In genomic region chr17:87365268-87365667, GRCm38 (mm10) we compare ENCODE assay signal across 13 mouse cellular contexts.
A peak's percentile ranks its signal among the peaks of the same experiment; 100 is the strongest.
DNase-seq lines count a peak whose midpoint lies in the region; ATAC-seq and TF ChIP-seq lines count a peak whose summit lies in the region.
"Had no signal": no experiment of that assay in that cellular context is flagged by ENCODE, and none has a peak within 500 bp of the region (broad histone marks: within the 10 kb centered on the region; RNA-seq: fewer than 3 reads in every experiment).

No protein-coding gene starts in this region.

- TF ChIP-seq POLR2A in spleen, adult 2 months (IDR thresholded peaks at IDR 0.05; ENCODE audit: low read depth, low read length) = no peak

- no peaks in the 10 kb centered on the region for H3K4me1 ChIP-seq in spleen, adult 2 months (ENCODE audit: control insufficient read depth, insufficient read depth, insufficient read length)
- peaks cover 24% of the 10 kb centered on the region for H3K4me1 ChIP-seq in liver, embryonic 15.5 days (replicated peaks)

- ATAC-seq in common myeloid progenitor, adult 5-6 weeks (replicated peaks; ENCODE audit: low read depth, poor library complexity, severe bottlenecking) = peak; percentile 79
- ATAC-seq in liver, embryonic 15.5 days (ENCODE audit: insufficient read depth) = peak; percentile 80

- DNase-seq in spleen, adult 2 months (ENCODE audit: low read depth in 1 of 2, low spot score in 2 of 2) = no peak
- DNase-seq in spleen, adult 18-20 months = no peak
- peak; percentile 76 to 88 for DNase-seq in natural killer cell, adult 2 months (ENCODE audit: low spot score in 2 of 2)
- no peak for DNase-seq in kidney, adult 11 months
- no peak for DNase-seq in adrenal gland, adult (ENCODE audit: inconsistent age in 2 of 2, low spot score in 1 of 2)
- DNase-seq in adrenal gland, postnatal 4 days (ENCODE audit: low spot score in 2 of 2) = no peak
- DNase-seq: adrenal gland, postnatal 10 days; cerebellum, adult 9-11 months; gastrocnemius, postnatal 10 days; heart, postnatal 10 days; kidney, postnatal 14 days had no signal

- H3K4me3 ChIP-seq in spleen, adult 2 months (ENCODE audit: extremely low read depth, insufficient read depth, insufficient read length) = no peak overlapping the region
- H3K4me3 ChIP-seq in liver, embryonic 15.5 days (replicated peaks) = no peak overlapping the region

- no peaks in the 10 kb centered on the region for H3K9me3 ChIP-seq in liver, embryonic 15.5 days (replicated peaks)

- peaks cover 43% of the 10 kb centered on the region for H3K36me3 ChIP-seq in spleen, adult 2 months (ENCODE audit: control insufficient read depth, insufficient read depth, low read length)
- H3K36me3 ChIP-seq in liver, embryonic 15.5 days (replicated peaks) = peaks cover 26% of the 10 kb centered on the region

- no peak overlapping the region for H3K4me2 ChIP-seq in liver, embryonic 15.5 days

- H3K27me3 ChIP-seq in spleen, adult 2 months (ENCODE audit: control insufficient read depth, insufficient read depth, low read length) = no peaks in the 10 kb centered on the region
- H3K27me3 ChIP-seq in liver, embryonic 15.5 days = no peaks in the 10 kb centered on the region

- WGBS in spleen, adult 2 months = 53% methylated on average over 8 of the region's 8 CpGs
- WGBS in liver, embryonic 15.5 days (ENCODE audit: insufficient replicate concordance) = 5% methylated on average over 8 of the region's 8 CpGs

- no peak overlapping the region for H3K9ac ChIP-seq in liver, embryonic 15.5 days

- TF ChIP-seq CTCF in spleen, adult 2 months (IDR thresholded peaks at IDR 0.05; ENCODE audit: extremely low read depth, insufficient read depth, insufficient read length, insufficient replicate concordance) = no peak

- H3K27ac ChIP-seq in spleen, adult 2 months (ENCODE audit: insufficient read depth, low read length) = 0 out of 2 replicates have a peak overlapping the region, but pooled peaks have one; percentile 47
- peak overlapping the region; percentile 53; the same call in 1 of the 2 replicates for H3K27ac ChIP-seq in liver, embryonic 15.5 days (replicated peaks)

Comparison
In these comparisons a context has a peak if more than half of its experiments do, and no peak if none do; other contexts are left out.
1. DNase-seq: peak in natural killer cell, adult 2 months (2 of 2); none in spleen, adult 2 months (0 of 2), spleen, adult 18-20 months (0 of 2), kidney, adult 11 months (single experiment), adrenal gland, adult (0 of 2) and adrenal gland, postnatal 4 days (0 of 2).